Mouse (Mus musculus): ENCODE data around the gene Zfp526. TPM values are rescaled to one million over a fixed set of nuclear protein-coding genes. Genes with fewer than 3 reads are reported as not detected.

Gene Zfp526
- polyA plus RNA-seq, 1 experiment from 2014 or later: 4.4 TPM

DNA sequence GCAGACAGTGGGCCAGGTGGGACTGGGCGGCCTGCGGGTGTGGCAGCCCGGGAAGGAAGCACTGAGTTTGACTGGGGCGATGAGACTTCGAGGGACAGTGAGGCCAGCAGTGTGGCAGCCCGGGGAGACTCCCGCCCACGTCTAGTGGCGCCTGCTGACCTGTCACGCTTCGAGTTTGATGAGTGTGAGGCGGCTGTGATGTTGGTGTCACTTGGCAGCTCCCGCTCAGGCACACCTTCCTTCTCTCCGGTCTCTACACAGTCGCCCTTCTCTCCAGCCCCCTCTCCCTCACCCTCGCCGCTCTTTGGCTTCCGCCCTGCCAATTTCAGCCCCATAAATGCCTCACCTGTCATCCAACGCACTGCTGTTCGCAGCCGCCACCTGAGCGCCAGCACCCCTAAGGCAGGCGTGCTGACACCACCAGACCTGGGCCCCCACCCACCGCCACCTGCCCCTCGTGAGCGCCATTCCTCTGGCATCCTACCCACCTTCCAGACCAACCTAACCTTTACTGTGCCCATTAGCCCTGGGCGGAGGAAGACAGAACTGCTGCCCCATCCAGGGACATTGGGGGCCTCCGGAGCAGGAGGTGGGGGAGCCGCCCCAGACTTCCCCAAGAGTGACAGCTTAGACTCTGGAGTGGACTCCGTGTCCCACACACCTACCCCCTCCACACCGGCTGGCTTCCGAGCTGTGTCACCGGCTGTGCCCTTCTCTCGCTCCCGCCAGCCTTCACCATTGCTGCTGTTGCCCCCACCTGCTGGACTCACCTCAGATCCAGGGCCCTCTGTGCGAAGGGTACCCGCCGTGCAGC, 51.4 kb downstream of the Zfp526 start:
- DNase-seq (ENCODE audit: low spot score) (no peak), ATAC-seq (ENCODE audit: low read depth) (no peak)
- H3K36me3 ChIP-seq (ENCODE audit: control insufficient read depth, insufficient read depth, low read length): peaks cover 49% of the 10 kb centered on the region
- H3K27ac ChIP-seq (replicated peaks; ENCODE audit: low read depth, low read length): no peak overlapping the region
- WGBS: 87% methylated on average over 35 of the region's 38 CpGs
- H3K4me2 ChIP-seq (ENCODE audit: low read depth, low read length): no peak overlapping the region
- H3K9me3 ChIP-seq (ENCODE audit: control insufficient read depth, low read length): no peaks in the 10 kb centered on the region
- peaks cover 33% of the 10 kb centered on the region for H3K4me1 ChIP-seq (ENCODE audit: control insufficient read depth, insufficient read depth, low read length)
- no peaks in the 10 kb centered on the region for H3K27me3 ChIP-seq (replicated peaks; ENCODE audit: control insufficient read depth, insufficient read depth, low read length)
- H3K4me3 ChIP-seq (ENCODE audit: low read depth, low read length): no peak overlapping the region
- H3K9ac ChIP-seq (ENCODE audit: low read depth, low read length): no peak overlapping the region

DNA sequence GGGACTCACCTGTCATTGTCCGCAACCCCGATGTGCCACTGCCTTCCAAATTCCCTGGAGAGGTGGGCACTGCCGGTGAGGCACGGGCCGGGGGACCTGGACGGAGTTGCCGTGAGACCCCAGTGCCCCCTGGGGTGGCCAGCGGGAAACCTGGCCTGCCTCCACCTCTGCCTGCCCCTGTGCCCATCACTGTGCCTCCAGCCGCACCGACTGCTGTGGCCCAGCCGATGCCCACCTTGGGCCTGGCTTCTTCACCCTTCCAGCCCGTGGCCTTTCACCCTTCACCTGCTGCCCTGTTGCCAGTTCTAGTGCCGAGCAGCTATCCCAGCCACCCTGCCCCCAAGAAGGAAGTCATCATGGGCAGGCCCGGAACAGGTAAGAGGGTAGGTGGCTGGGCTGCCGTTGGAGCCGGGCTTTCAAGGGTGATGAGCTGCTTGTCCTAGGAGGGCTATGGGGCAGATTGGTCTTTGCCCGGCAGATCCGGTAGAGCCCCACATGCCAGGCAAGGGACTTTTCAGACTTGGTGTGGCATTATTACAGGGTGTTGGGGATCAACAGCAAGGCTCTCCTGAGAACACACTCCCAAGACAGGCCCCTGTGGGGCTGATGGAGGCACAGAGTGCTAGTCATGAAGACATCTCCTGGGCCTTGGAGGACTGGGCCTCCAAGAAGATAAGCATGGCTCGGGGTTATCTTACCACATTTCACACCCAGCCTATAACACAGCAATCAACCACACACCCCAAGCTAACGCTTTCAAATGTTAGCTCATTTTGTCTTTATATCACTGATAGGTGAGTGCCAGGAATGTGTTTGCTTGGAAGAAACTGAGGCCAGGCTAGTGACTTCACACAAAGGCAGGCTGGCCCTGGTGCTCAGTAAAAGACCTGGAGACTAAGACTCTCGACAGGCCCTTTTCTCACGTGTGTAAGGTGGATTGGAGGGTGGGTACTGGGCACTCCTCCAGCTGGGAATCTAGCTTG, 52.3 kb downstream of the Zfp526 start:
- H3K4me1 ChIP-seq (ENCODE audit: control insufficient read depth, insufficient read depth, low read length): peaks cover 35% of the 10 kb centered on the region
- H3K4me3 ChIP-seq (ENCODE audit: low read depth, low read length): no peak overlapping the region
- no peak overlapping the region for H3K27ac ChIP-seq (replicated peaks; ENCODE audit: low read depth, low read length)
- H3K27me3 ChIP-seq (replicated peaks; ENCODE audit: control insufficient read depth, insufficient read depth, low read length): no peaks in the 10 kb centered on the region
- ATAC-seq (ENCODE audit: low read depth) (no peak), DNase-seq (ENCODE audit: low spot score) (no peak)
- peaks cover 49% of the 10 kb centered on the region for H3K36me3 ChIP-seq (ENCODE audit: control insufficient read depth, insufficient read depth, low read length)
- 0 out of 2 replicates have a peak overlapping the region, but pooled peaks have one; percentile 42 for H3K9ac ChIP-seq (ENCODE audit: low read depth, low read length)
- no peak overlapping the region for H3K4me2 ChIP-seq (ENCODE audit: low read depth, low read length)
- H3K9me3 ChIP-seq (ENCODE audit: control insufficient read depth, low read length): no peaks in the 10 kb centered on the region
- 89% methylated on average over 22 of the region's 22 CpGs for whole genome bisulfite sequencing

DNA sequence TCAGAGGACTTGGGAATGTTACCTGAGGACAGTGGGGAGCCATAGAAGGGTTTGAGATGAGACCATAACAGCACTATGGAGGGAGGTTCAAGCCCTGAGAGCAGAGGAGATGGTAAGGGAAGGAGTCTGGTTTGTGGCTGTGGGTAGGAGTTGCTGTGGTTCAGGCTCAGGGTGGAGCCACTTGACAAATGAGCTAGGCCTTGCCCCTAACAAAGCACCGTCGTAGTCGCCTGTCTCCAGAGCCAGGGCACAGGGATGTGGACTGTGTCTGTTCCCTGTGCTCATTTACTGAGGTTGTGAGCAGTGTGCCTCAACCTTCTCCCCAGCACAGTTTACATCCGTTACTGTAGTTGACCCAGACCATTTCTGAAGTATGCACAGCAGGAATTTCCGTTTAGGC, 53.3 kb downstream of the Zfp526 start:
- no peak for DNase-seq (ENCODE audit: low spot score)
- no peak for ATAC-seq (ENCODE audit: low read depth)
- no peaks in the 10 kb centered on the region for H3K27me3 ChIP-seq (replicated peaks; ENCODE audit: control insufficient read depth, insufficient read depth, low read length)
- no peak overlapping the region for H3K4me3 ChIP-seq (ENCODE audit: low read depth, low read length)
- peaks cover 30% of the 10 kb centered on the region for H3K4me1 ChIP-seq (ENCODE audit: control insufficient read depth, insufficient read depth, low read length)
- H3K9ac ChIP-seq (ENCODE audit: low read depth, low read length): peak overlapping the region; percentile 42; the same call in 1 of the 2 replicates
- peak overlapping the region; percentile 55 for H3K27ac ChIP-seq (replicated peaks; ENCODE audit: low read depth, low read length)
- H3K9me3 ChIP-seq (ENCODE audit: control insufficient read depth, low read length): no peaks in the 10 kb centered on the region
- H3K36me3 ChIP-seq (ENCODE audit: control insufficient read depth, insufficient read depth, low read length): peaks cover 49% of the 10 kb centered on the region
- no peak overlapping the region for H3K4me2 ChIP-seq (ENCODE audit: low read depth, low read length)
- WGBS: 44% methylated on average over 3 of the region's 5 CpGs

DNA sequence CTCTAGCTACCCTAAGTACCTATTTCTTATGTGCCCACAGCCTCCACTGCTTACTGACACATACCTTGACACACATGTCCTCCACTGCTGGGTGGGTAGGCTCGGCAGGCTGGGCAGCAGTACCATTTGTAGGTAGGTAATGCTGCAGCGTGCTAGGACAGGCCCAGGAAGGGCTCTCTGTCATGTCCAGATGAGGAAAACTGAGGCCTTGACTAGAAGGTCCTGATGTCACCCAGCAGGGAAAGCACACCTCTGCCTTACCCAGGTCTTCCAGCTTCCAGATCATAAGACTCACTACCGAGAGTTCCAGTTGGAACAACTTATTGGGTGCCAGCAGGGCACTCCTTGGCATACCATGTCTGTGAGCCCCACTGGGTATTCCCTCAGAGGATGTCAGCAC, 53.8 kb downstream of the Zfp526 start:
- DNase-seq (ENCODE audit: low spot score) (no peak), ATAC-seq (ENCODE audit: low read depth) (no peak)
- peaks cover 49% of the 10 kb centered on the region for H3K36me3 ChIP-seq (ENCODE audit: control insufficient read depth, insufficient read depth, low read length)
- no peaks in the 10 kb centered on the region for H3K27me3 ChIP-seq (replicated peaks; ENCODE audit: control insufficient read depth, insufficient read depth, low read length)
- WGBS: 77% methylated on average over 3 of the region's 3 CpGs
- H3K27ac ChIP-seq (replicated peaks; ENCODE audit: low read depth, low read length): peak overlapping the region; percentile 55
- peaks cover 32% of the 10 kb centered on the region for H3K4me1 ChIP-seq (ENCODE audit: control insufficient read depth, insufficient read depth, low read length)
- no peak overlapping the region for H3K4me2 ChIP-seq (ENCODE audit: low read depth, low read length)
- no peaks in the 10 kb centered on the region for H3K9me3 ChIP-seq (ENCODE audit: control insufficient read depth, low read length)
- peak overlapping the region; percentile 41; the same call in 1 of the 2 replicates for H3K9ac ChIP-seq (ENCODE audit: low read depth, low read length)
- H3K4me3 ChIP-seq (ENCODE audit: low read depth, low read length): no peak overlapping the region

DNA sequence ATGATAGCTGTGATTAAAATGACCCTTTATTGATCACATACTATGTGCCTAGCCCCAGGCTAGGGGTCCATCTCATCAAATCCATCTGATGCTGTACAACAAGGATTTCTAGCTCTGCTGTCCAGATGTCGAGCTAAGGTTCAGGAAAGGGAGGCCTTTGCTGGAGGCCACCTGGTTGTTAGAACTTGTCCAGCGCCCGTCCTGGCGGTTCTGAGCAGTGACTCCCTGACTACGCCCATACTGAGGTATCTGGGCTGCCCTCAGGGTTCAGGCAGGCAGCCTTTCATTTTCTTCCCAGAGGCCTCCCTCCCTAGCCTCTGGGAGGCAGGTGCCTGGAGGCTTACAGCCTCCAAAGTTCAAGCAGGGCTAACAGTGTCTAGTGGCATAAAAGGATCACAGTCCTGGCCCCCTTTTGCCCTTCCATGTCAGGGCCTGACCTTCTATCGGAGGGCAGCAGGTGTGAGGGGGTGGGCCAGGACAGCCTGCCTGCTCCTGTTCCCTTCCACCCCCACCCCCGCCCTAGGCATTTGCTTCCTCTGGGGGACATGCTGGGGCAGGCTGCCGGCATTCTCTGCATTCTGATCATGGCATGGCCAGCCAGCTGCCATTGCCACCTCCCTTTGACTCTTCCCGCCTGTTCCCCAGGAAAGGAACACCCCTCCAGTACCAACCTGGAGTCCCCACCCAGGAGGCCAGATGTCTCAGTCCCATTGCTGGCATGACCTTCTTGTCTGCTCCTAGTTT, 54.5 kb downstream of the Zfp526 start:
- H3K4me3 ChIP-seq (ENCODE audit: low read depth, low read length): no peak overlapping the region

More for the DNA sequence above, 54.5 kb downstream of the Zfp526 start:
- no peak for ATAC-seq (ENCODE audit: low read depth)
- Histone ChIP-seq H3K4me1 (ENCODE audit: control insufficient read depth, insufficient read depth, low read length) (peaks cover 39% of the 10 kb centered on the region), H3K36me3 (ENCODE audit: control insufficient read depth, insufficient read depth, low read length) (peaks cover 48% of the 10 kb centered on the region), H3K27ac (replicated peaks; ENCODE audit: low read depth, low read length) (peak overlapping the region; percentile 67), H3K9ac (ENCODE audit: low read depth, low read length) (peak overlapping the region; percentile 41), H3K27me3 (replicated peaks; ENCODE audit: control insufficient read depth, insufficient read depth, low read length) (no peaks in the 10 kb centered on the region), H3K4me2 (ENCODE audit: low read depth, low read length) (0 out of 2 replicates have a peak overlapping the region, but pooled peaks have one; percentile 12), H3K9me3 (ENCODE audit: control insufficient read depth, low read length) (no peaks in the 10 kb centered on the region)
- WGBS: 45% methylated on average over 8 of the region's 9 CpGs
- peak; percentile 54 for DNase-seq (ENCODE audit: low spot score)

Small RNAs within 50 kb of the gene (microRNA-seq; reads per million reads assigned to microRNA genes)
- not detected for gene Mir7048 (ENCODE audit: borderline number of aligned reads)

Other genes with a start within 250 kb of the Zfp526 start
- 218 and 219 TPM in 2 replicates for gene Rabac1, start 248.7 kb upstream of the Zfp526 start, polyA plus RNA-seq (2014; fragmentation: Nextera tagmentation; extraction: Ambion mirVana)
- 7.2 and 9.0 TPM in 2 replicates for gene Atp1a3, start 215.5 kb upstream of the Zfp526 start, polyA plus RNA-seq (2014; fragmentation: Nextera tagmentation; extraction: Ambion mirVana)
- gene Grik5, start 149.1 kb upstream of the Zfp526 start, polyA plus RNA-seq (2014; fragmentation: Nextera tagmentation; extraction: Ambion mirVana): 7.0 and 8.3 TPM in 2 replicates
- gene Zfp574, start 148.9 kb upstream of the Zfp526 start, polyA plus RNA-seq (2014; fragmentation: Nextera tagmentation; extraction: Ambion mirVana): 24.1 and 25.2 TPM in 2 replicates
- gene Pou2f2, start 41.7 kb upstream of the Zfp526 start, polyA plus RNA-seq (2014; fragmentation: Nextera tagmentation; extraction: Ambion mirVana): 1.5 TPM in 2 replicates
- gene Dedd2, start 810 bp upstream of the Zfp526 start, polyA plus RNA-seq (2014; fragmentation: Nextera tagmentation; extraction: Ambion mirVana): 8.3 and 9.4 TPM in 2 replicates
- gene Gsk3a, start 16.4 kb downstream of the Zfp526 start, polyA plus RNA-seq (2014; fragmentation: Nextera tagmentation; extraction: Ambion mirVana): 14.3 and 14.8 TPM in 2 replicates
- gene Erf, start 29.3 kb downstream of the Zfp526 start, polyA plus RNA-seq (2014; fragmentation: Nextera tagmentation; extraction: Ambion mirVana): 23.3 and 26.0 TPM in 2 replicates
- gene Cic, start 46.3 kb downstream of the Zfp526 start, polyA plus RNA-seq (2014; fragmentation: Nextera tagmentation; extraction: Ambion mirVana): 48.8 and 49.0 TPM in 2 replicates
- gene Pafah1b3, start 76.6 kb downstream of the Zfp526 start, polyA plus RNA-seq (2014; fragmentation: Nextera tagmentation; extraction: Ambion mirVana): 173 and 200 TPM in 2 replicates
- 0.77 and 1.3 TPM in 2 replicates for gene Prr19, start 80.0 kb downstream of the Zfp526 start, polyA plus RNA-seq (2014; fragmentation: Nextera tagmentation; extraction: Ambion mirVana)
- 1.7 and 2.0 TPM in 2 replicates for gene Tmem145, start 84.7 kb downstream of the Zfp526 start, polyA plus RNA-seq (2014; fragmentation: Nextera tagmentation; extraction: Ambion mirVana)
- gene Megf8, start 95.7 kb downstream of the Zfp526 start, polyA plus RNA-seq (2014; fragmentation: Nextera tagmentation; extraction: Ambion mirVana): 15.4 and 15.8 TPM in 2 replicates
- 17.7 and 80.3 TPM in 2 replicates for gene Cnfn, start 148.3 kb downstream of the Zfp526 start, polyA plus RNA-seq (2014; fragmentation: Nextera tagmentation; extraction: Ambion mirVana)
- 4.2 and 4.9 TPM in 2 replicates for gene Lipe, start 177.3 kb downstream of the Zfp526 start, polyA plus RNA-seq (2014; fragmentation: Nextera tagmentation; extraction: Ambion mirVana)
- gene Cxcl17, start 191.5 kb downstream of the Zfp526 start, polyA plus RNA-seq (2014; fragmentation: Nextera tagmentation; extraction: Ambion mirVana): 0.85 and 1.9 TPM in 2 replicates

Measured in embryonic facial prominence, embryonic 14.5 days (tissue).